Mouse (Mus musculus) forebrain, postnatal 0 days (tissue): ENCODE data around the gene Apom. TPM values are rescaled to one million over a fixed set of nuclear protein-coding genes. Genes with fewer than 3 reads are reported as not detected.

Source experiments
- ATAC-seq: fragments of 200-750 bp; cut with Nextera tagmentation; 2 replicates; pipeline ENCODE4 v1.8.0; 2017; ENCODE audit warnings: mild to moderate bottlenecking, moderate library complexity
- DNase-seq: peaks from one replicate; pipeline ENCODE4 v3.0.0-alpha.2; 2015
- H3K27ac ChIP-seq: fragments of 300-500 bp; sonication (generic); 2 replicates; pipeline ENCODE4 v1.5.1; 2014; ENCODE audit warnings: low read depth, mild to moderate bottlenecking, antibody characterized with exemption, low read length, moderate library complexity, mixed read lengths
- H3K27me3 ChIP-seq: fragments of 300-500 bp; sonication (generic); 2 replicates; pipeline ENCODE4 v1.6.1; 2014; ENCODE audit warnings: mild to moderate bottlenecking, low read length, mixed read lengths; ENCODE audit not compliant: insufficient read depth
- H3K36me3 ChIP-seq: fragments of 300-500 bp; sonication (generic); 2 replicates; pipeline ENCODE4 v1.6.1; 2014; ENCODE audit warnings: mild to moderate bottlenecking, moderate library complexity; ENCODE audit not compliant: insufficient read depth
- H3K4me1 ChIP-seq: fragments of 300-500 bp; sonication (generic); 2 replicates; pipeline ENCODE4 v1.6.1; 2014; ENCODE audit warnings: antibody characterized with exemption; ENCODE audit not compliant: insufficient read depth
- H3K4me2 ChIP-seq: fragments of 300-500 bp; sonication (generic); 2 replicates; pipeline ENCODE4 v1.6.1; 2014; ENCODE audit warnings: low read depth, mild to moderate bottlenecking, moderate library complexity
- H3K4me3 ChIP-seq: fragments of 300-500 bp; sonication (generic); 2 replicates; pipeline ENCODE4 v1.5.1; 2014; ENCODE audit warnings: low read depth, low read length, mixed read lengths
- H3K9ac ChIP-seq: fragments of 300-500 bp; sonication (generic); 2 replicates; pipeline ENCODE4 v1.6.1; 2014; ENCODE audit warnings: mild to moderate bottlenecking
- H3K9me3 ChIP-seq: fragments of 300-500 bp; sonication (generic); 2 replicates; pipeline ENCODE4 v1.6.1; 2016; ENCODE audit warnings: low read length
- CTCF ChIP-seq: sonication (generic); IDR thresholded peaks from 2 replicates; pipeline ENCODE4 v1.5.1; 2016; ENCODE audit warnings: antibody characterized with exemption, control low read depth, low read depth
- whole genome bisulfite sequencing: fragments of 180-500 bp; shearing (Covaris S2); extraction: QIAGEN DNeasy Blood & Tissue Kit; methylation state at CpG from one replicate; pipeline ENCODE4 v1.1.7; 2014; 5-methylcytosine and 5-hydroxymethylcytosine counted together
- polyA plus RNA-seq: library from polyadenylated mRNA; unstranded; fragments of >200 nt; fragmentation: Nextera tagmentation; extraction: Ambion mirVana; gene quantifications from 2 replicates; pipeline ENCODE4 v1.2.1, GENCODE M21; 2015
- total RNA-seq: library from RNA; depleted of rRNA; stranded (reverse); fragments of >200 nt; gene quantifications from 2 replicates; pipeline ENCODE4 v1.2.3, GENCODE M21; 2014

Apom gene
- total and polyA plus RNA-seq, 2 experiments from 2014 or later: 0.71 TPM; not detected in 1

GRCm38 (mm10) chr17:35088825-35089644, 42.8 kb downstream of the Apom start, which contains the start of gene Abhd16a:
TSS of gene Abhd16a (plus strand) at chr17:35089263.
- Histone ChIP-seq H3K9ac (peak within 1 kb of the TSS; percentile 90), H3K9me3 (no peaks in the 10 kb centered on the region), H3K27ac (peak within 1 kb of the TSS; percentile 99), H3K4me2 (peak within 1 kb of the TSS; percentile 61), H3K36me3 (peaks cover 23% of the 10 kb centered on the region), H3K4me3 (peak within 1 kb of the TSS; percentile 71), H3K4me1 (peaks cover 3% of the 10 kb centered on the region; the same call in 1 of the 2 replicates), H3K27me3 (no peaks in the 10 kb centered on the region)
- WGBS: 4% methylated on average over 66 of the region's 67 CpGs
- ATAC-seq (peak; percentile 97), DNase-seq (peak; percentile 97)
- 0 out of 2 replicates have a peak, but pooled peaks have one; percentile 6 for TF ChIP-seq CTCF

- Histone ChIP-seq H3K4me1 (peaks cover 3% of the 10 kb centered on the region; the same call in 1 of the 2 replicates), H3K36me3 (peaks cover 17% of the 10 kb centered on the region), H3K27me3 (no peaks in the 10 kb centered on the region), H3K27ac (0 out of 2 replicates have a peak overlapping the region, but pooled peaks have one; percentile 1), H3K9ac (no peak overlapping the region), H3K4me2 (no peak overlapping the region), H3K9me3 (no peaks in the 10 kb centered on the region), H3K4me3 (no peak overlapping the region)
- 51% methylated on average over 2 of the region's 2 CpGs for WGBS
- peak; percentile 43 for DNase-seq
- peak; percentile 63 for TF ChIP-seq CTCF
- ATAC-seq: no peak; the same call in 1 of the 2 replicates
Measured at GRCm38 (mm10) chr17:35088151-35088550, 43.7 kb downstream of the Apom start.

- H3K36me3 ChIP-seq: no peaks in the 10 kb centered on the region
- H3K4me2 ChIP-seq: no peak within 1 kb of the TSS
- 84% methylated on average over 7 of the region's 7 CpGs for WGBS
- no peaks in the 10 kb centered on the region for H3K9me3 ChIP-seq
- H3K4me1 ChIP-seq: peaks cover 3% of the 10 kb centered on the region; the same call in 1 of the 2 replicates
- no peak within 1 kb of the TSS for H3K4me3 ChIP-seq
- H3K27ac ChIP-seq: no peak within 1 kb of the TSS
- DNase-seq (no peak), ATAC-seq (no peak)
- H3K27me3 ChIP-seq: no peaks in the 10 kb centered on the region
- H3K9ac ChIP-seq: no peak within 1 kb of the TSS
- no peak for TF ChIP-seq CTCF
Measured at GRCm38 (mm10) chr17:35085208-35085865, 46.5 kb downstream of the Apom start, which contains the start of gene Ly6g6f. TSS of gene Ly6g6f (minus strand) at chr17:35085610.

GRCm38 (mm10) chr17:35083929-35084497, 47.8 kb downstream of the Apom start:
- no peaks in the 10 kb centered on the region for H3K27me3 ChIP-seq
- H3K9me3 ChIP-seq: no peaks in the 10 kb centered on the region
- WGBS: 82% methylated on average over 3 of the region's 3 CpGs
- no peak overlapping the region for H3K9ac ChIP-seq
- H3K36me3 ChIP-seq: no peaks in the 10 kb centered on the region
- H3K4me2 ChIP-seq: no peak overlapping the region
- no peak overlapping the region for H3K27ac ChIP-seq
- H3K4me1 ChIP-seq: no peaks in the 10 kb centered on the region
- DNase-seq (no peak), ATAC-seq (no peak)
- H3K4me3 ChIP-seq: no peak overlapping the region
- no peak for TF ChIP-seq CTCF

- ATAC-seq (no peak), DNase-seq (no peak)
- H3K4me1 ChIP-seq: 0 out of 2 replicates have a peak, but pooled peaks cover 2% of the 10 kb centered on the region
- no peak overlapping the region for H3K4me3 ChIP-seq
- H3K36me3 ChIP-seq: no peaks in the 10 kb centered on the region
- no peak for TF ChIP-seq CTCF
- no peak overlapping the region for H3K9ac ChIP-seq
- H3K9me3 ChIP-seq: no peaks in the 10 kb centered on the region
- H3K27ac ChIP-seq: no peak overlapping the region
- H3K27me3 ChIP-seq: no peaks in the 10 kb centered on the region
- 88% methylated on average over 16 of the region's 16 CpGs for WGBS
- no peak overlapping the region for H3K4me2 ChIP-seq
Measured at GRCm38 (mm10) chr17:35082841-35083576, 48.8 kb downstream of the Apom start.

- 93% methylated on average over 4 of the region's 4 CpGs for WGBS
- TF ChIP-seq CTCF: no peak
- no peaks in the 10 kb centered on the region for H3K9me3 ChIP-seq
- no peaks in the 10 kb centered on the region for H3K27me3 ChIP-seq
- H3K27ac ChIP-seq: no peak overlapping the region
- DNase-seq (no peak), ATAC-seq (no peak)
- H3K9ac ChIP-seq: no peak overlapping the region
- no peak overlapping the region for H3K4me2 ChIP-seq
- H3K4me1 ChIP-seq: 0 out of 2 replicates have a peak, but pooled peaks cover 5% of the 10 kb centered on the region
- no peak overlapping the region for H3K4me3 ChIP-seq
- H3K36me3 ChIP-seq: no peaks in the 10 kb centered on the region
Measured at GRCm38 (mm10) chr17:35080710-35081109, 51.1 kb downstream of the Apom start.
